Mouse (Mus musculus) left cerebral cortex, postnatal 36 days (tissue): ENCODE results near the gene Rras. TPM values are rescaled to one million over a fixed set of nuclear protein-coding genes. Genes with fewer than 3 reads are reported as not detected.
"Not testable (repeated sequence)": the region's sequence is repeated elsewhere in the genome, so short reads cannot be mapped to it uniquely, and the experiment has no call there.

Experiments
- DNase-seq, 2 experiments: peaks; one replicate each; pipeline ENCODE4 v3.0.0; 2021 to 2022; ENCODE audit warnings: low spot score in 2 of 2, mixed read lengths in 1 of 2
- intact Hi-C: fragments of 180-260 bp; cut with DNase I; formaldehyde crosslinking; loops from one replicate; pipeline ENCODE4 v1.15.1; 2025
- total RNA-seq, 2 experiments: library from RNA; stranded (reverse); gene quantifications; 2 replicates each; pipeline ENCODE4 v1.2.3; 2021

Gene Rras
- total RNA-seq, 2 experiments from 2014 or later, result 12.9 to 13.9 TPM

GRCm38 (mm10) chr7:45020225-45020624 lies 2.5 kb downstream of the Rras start:
- DNase-seq, result no peak
- intact Hi-C loops, result no loop called here

- intact Hi-C loops, DNase-seq: not testable (repeated sequence)
These were observed 6.0 kb downstream of the Rras start for GRCm38 (mm10) chr7:45023711-45024110.

DNA sequence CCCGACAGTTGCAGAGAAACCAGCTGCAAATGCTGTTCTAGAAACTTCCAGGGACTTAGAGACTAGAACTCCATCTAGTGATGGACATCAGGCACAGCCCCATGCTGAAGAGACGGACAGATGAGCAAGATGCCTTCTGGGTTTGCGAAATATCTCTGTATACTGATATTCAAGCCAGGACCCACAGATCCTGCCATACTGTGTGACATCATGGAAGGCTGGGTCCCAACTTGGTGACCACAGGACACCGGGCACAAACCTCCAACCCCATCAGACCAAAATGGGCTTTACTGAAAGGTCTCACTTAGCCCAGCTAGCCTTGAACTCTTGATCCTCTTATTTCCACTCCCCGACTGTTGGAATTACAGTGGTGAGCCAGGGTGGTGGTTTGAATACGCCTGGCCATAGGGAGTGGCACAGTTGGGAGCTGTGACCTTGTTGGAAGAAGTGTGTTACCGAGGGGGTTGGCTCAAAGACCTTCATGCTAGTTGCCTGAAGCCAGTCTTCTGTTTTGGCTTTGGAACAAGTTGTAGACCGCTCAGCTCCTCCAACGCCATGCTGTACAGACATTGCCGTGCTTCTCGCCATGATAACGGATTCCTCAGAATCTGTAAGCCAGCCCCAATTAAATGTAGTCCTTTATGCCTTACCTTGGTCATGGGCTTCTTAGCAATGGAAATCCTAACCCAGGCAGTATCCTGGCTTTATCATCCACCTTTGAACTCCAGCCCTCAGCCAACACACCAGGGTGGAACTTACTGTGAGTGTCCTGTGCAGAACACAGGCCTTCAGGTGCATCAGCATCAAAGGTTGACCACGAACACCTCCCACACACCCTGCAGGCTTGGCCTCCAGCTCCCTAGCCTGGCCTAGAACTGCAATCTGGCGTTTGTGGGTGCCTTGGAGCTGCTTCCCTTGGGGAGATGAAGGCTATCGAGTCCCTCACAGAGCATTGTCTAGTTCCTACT lies 6.8 kb downstream of the Rras start:
- intact Hi-C loops, result no loop called here
- no peak for DNase-seq

GRCm38 (mm10) chr7:45025601-45026220 lies 8.0 kb downstream of the Rras start:
- intact Hi-C loops, result no loop called here
- no peak for DNase-seq

DNA sequence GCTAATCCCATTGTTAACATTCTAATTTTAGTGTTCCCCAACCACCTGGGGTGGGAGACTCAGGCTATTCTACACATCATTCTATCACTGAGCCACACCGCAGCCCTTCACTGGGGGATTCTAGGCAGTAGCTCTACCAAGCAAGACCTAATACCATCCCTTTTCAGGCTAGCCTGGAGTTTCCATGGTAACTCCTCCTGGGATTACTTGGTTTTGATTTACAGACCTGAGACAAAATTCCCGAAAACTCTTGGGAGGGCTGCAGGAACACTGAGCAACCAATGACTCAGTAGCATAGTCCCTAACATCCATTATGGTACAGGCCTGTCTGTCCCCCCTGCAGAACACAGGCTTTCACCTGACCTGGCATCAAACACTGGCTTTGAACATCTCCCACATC lies 8.5 kb downstream of the Rras start:
- intact Hi-C loops, result no loop called here
- no peak for DNase-seq

DNA sequence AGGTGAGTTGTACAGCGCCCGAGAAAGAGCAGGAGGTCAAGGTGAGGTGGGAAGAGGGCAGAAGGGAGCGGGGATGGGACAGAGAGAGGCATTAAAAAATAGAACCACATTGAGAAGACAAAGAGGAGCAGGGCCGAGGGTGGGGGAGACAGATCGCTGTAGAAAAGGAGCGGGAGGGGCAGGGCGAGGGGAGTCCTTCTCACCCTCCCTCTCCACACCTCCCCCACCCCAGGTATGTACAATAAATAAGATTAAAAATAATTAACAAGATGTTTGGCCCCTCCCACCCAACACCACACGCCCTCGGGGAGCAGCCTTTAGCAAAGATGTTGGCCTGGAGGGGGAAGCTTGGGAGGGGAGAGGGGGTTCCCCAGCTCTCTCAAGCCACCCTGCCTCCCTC lies 10.0 kb downstream of the Rras start:
- intact Hi-C loops, result no loop called here
- DNase-seq, result no peak

GRCm38 (mm10) chr7:45028351-45028750 lies 10.6 kb downstream of the Rras start:
- intact Hi-C loops, result no loop called here
- DNase-seq, result no peak

- DNase-seq, result no peak
- intact Hi-C loops, result no loop called here
These were observed 12.2 kb downstream of the Rras start for GRCm38 (mm10) chr7:45029995-45030394.

- intact Hi-C loops, result no loop called here
- DNase-seq, result no peak
These were observed 13.1 kb downstream of the Rras start for GRCm38 (mm10) chr7:45030857-45031256.

DNA sequence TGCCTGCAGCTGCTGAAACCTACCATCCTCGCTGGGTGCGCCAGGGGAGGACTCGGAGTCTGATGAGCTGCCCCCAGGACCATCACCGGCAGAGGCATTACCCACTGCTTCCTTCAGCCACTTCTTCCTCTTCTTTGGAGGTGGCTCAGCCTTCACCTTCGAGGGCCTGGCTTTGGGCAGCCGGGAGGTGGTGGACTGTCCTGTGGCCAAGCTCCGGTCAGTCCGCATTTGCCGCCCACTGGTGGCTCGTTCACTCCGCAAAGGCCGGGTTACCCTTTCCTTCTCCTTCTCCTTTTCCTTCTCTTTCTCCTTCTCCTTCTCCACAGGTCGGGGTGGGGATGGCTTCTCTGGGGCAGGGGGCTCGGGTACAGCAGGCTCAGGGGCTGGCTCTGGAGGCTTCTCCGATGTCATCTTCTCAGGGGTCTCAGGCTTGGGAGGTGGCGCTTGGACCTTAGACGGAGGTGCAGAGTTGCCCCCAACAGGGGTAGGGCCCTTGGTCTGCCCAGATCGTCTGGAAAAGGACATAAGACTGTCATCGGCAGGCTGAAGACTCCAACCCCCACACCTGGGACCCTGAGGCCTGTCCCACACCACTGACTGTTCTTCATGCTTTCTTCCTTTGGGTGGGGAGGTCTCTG lies 16.1 kb downstream of the Rras start:
- intact Hi-C loops, result no loop called here
- DNase-seq, result no peak

DNA sequence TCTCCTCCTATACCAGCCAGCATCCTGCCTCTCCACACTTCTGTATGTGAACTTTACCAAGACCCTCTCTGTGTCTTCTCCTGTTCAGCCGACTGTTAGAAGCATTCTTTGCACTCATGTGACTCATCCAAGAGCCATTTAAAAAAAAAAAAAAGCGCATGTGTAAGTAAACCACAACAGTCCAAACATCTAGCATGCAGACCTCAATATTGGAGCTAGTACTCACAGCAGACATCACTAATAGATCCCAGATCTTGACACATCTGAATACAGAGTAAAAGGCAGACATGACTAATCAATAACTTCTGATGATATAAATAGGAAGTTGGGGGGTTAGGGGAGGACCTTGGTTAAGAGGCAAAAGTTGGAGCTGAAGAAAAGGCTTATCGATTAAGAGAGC lies 17.9 kb downstream of the Rras start:
- intact Hi-C loops, result no loop called here

GRCm38 (mm10) chr7:45036702-45037101 lies 18.9 kb downstream of the Rras start:
- no peak for DNase-seq
- intact Hi-C loops, result no loop called here

More for the DNA sequence above, 17.9 kb downstream of the Rras start:
- no peak for DNase-seq

- intact Hi-C loops, result no loop called here
- DNase-seq, result no peak
These were observed 20.1 kb downstream of the Rras start for GRCm38 (mm10) chr7:45037720-45038361.

- intact Hi-C loops, result no loop called here
These were observed 20.6 kb downstream of the Rras start for GRCm38 (mm10) chr7:45038411-45038810.

DNA sequence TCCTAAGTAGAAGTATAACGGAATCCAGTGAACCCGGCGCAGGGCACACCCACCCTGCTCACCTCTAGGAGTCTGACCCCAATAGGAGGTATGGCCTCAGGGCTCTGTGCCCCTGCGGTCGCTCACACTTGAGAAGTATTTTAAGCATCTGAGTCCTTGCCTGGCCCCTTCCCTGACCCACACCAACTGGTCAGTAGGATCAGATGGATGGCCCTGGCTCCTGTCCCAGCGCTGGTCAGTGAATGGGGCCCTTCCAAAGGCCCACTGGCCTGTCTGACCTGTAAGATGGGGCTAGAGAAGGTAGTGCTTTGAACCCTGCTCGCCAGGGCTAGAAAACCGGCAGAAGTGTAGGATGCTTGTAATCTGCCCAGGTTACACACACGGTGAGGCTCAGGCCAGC lies 23.1 kb downstream of the Rras start:
- intact Hi-C loops, result no loop called here
- DNase-seq, result no peak

More at GRCm38 (mm10) chr7:45038411-45038810, 20.6 kb downstream of the Rras start:
- no peak for DNase-seq

- DNase-seq, result no peak
- intact Hi-C loops, result no loop called here
These were observed 25.5 kb downstream of the Rras start for GRCm38 (mm10) chr7:45043307-45043706.

DNA sequence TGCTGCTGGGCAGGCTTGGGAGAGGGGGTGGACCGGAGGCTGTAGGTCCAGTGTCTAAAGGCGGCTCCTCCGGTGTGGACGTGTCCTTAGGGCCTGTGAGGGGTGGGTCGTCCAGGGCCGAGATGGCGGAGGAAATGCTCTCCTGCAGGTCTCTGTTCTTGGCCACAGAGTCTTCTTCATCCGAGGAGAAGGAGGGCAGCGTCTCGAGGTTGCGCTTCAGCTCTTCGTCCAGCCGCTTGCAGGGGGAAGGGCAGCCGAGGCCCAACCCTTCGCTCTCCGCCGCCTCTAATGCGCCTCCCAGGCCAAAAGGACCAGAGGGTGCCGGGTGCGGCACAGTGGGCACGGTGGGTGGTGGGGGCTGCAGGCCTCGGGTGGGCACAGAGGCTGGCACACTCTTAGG lies 28.0 kb downstream of the Rras start:
- intact Hi-C loops, result no loop called here
- no peak for DNase-seq

- intact Hi-C loops, result no loop called here
- no peak for DNase-seq
These were observed 29.1 kb downstream of the Rras start for GRCm38 (mm10) chr7:45046853-45047350.

DNA sequence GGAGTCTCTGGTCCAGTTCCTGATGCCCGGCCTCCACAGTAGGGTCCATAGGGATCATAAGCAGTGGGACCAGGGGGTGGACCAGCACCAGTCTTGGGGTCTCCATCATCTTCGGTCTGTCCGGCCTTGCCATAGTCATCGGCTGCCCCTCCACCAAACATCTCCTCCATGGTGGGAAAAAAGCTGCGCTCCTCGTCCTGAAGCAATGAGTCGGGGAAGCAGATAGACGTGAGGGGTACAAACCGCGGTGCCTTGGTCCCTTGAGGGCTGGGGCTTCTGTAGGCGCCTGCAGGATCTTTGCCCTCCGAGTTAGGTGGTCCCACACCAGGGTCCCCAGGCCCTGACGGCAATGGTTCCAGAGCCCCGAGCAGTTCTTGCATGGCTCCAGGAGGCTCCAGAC lies 29.7 kb downstream of the Rras start:
- intact Hi-C loops, result no loop called here
- DNase-seq, result no peak
